Mouse (Mus musculus): ENCODE results near the gene Golga2. TPM values are rescaled to one million over a fixed set of nuclear protein-coding genes. Genes with fewer than 3 reads are reported as not detected.

Gene Golga2
- polyA plus RNA-seq, 1 experiment = 74.0 TPM

GRCm38 (mm10) chr2:32314831-32315230 is 27.6 kb downstream of the Golga2 start:
- WGBS = 89% methylated on average over 14 of the region's 14 CpGs

DNA sequence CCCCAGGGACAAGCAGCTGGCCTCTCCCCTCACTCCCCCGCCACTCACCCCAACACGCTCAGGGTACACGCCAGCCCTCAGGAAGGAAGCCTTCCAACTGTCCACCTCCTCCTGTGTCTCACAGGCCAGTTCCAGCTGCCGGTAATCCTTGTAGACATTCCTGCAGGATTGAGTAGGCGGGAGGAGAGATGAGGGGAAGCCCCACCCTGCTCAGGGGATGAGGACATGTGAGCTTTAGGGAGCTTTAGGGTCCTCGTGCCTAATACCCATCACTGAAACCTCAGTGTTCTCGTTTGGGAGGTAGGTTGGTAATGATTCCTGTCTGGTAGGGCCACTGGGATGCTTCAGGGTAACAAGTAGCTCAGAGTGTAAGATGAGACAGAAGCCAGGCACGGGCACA is 28.6 kb downstream of the Golga2 start:
- no peak overlapping the region for H3K4me3 ChIP-seq (replicated peaks; ENCODE audit: insufficient read depth, low read depth, low read length)
- TF ChIP-seq CTCF (IDR thresholded peaks at IDR 0.05; ENCODE audit: borderline replicate concordance, insufficient read depth, low read depth, low read length) (no peak), POLR2A (IDR thresholded peaks at IDR 0.05; ENCODE audit: borderline replicate concordance, insufficient read depth, low read length) (no peak)
- DNase-seq = no peak
- 15% methylated on average over 8 of the region's 8 CpGs for WGBS
- no peaks in the 10 kb centered on the region for H3K27me3 ChIP-seq (ENCODE audit: control insufficient read depth, insufficient read depth, low read length)
- no peak overlapping the region; the same call in 1 of the 2 replicates for H3K27ac ChIP-seq (ENCODE audit: insufficient read depth, low read length)
- peaks cover 37% of the 10 kb centered on the region for H3K4me1 ChIP-seq (ENCODE audit: control insufficient read depth, insufficient read depth, low read length)

More at GRCm38 (mm10) chr2:32314831-32315230, 27.6 kb downstream of the Golga2 start:
- no peaks in the 10 kb centered on the region for H3K27me3 ChIP-seq (ENCODE audit: control insufficient read depth, insufficient read depth, low read length)
- H3K4me1 ChIP-seq (ENCODE audit: control insufficient read depth, insufficient read depth, low read length) = peaks cover 37% of the 10 kb centered on the region
- no peak for TF ChIP-seq POLR2A (IDR thresholded peaks at IDR 0.05; ENCODE audit: borderline replicate concordance, insufficient read depth, low read length)
- TF ChIP-seq CTCF (IDR thresholded peaks at IDR 0.05; ENCODE audit: borderline replicate concordance, insufficient read depth, low read depth, low read length) = no peak
- no peak overlapping the region for H3K4me3 ChIP-seq (replicated peaks; ENCODE audit: insufficient read depth, low read depth, low read length)
- no peak overlapping the region for H3K27ac ChIP-seq (ENCODE audit: insufficient read depth, low read length)
- DNase-seq = no peak

DNA sequence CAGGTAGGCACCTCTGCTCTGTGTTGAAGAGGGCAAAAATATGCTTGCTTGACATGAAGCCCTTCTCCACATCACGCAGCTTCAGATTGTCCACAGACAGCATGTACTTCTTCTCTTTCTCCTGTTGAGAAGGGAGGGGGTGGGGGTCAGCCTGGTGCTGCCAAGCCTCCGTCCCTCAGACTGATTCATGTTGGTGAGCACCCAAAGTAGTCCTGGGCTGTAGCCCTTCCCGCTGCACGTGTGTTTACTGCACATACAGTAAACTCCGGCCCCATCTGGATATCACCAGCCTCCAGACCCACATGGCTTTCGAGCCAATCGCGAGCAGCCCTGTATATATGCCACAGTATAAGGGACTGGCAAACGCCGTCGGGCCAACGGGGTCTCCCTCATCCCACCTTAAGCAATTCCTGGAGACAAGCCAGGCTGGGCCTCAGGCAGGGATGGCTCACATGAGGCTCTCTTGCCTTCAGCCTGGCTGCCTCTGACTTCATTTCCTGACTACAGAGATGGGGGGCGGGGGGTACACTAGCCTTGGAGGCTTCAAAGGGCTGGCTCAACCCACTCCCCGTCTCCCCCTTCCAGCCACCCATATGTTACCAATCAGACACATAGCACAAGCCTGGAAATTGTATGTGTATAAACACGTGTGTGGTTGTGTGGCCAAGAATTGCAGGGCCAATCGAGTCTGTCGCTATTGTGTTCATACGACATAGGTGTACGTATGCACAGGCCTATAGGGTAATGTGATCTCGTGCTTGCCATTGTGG is 29.9 kb downstream of the Golga2 start:
- no peak overlapping the region for H3K4me3 ChIP-seq (replicated peaks; ENCODE audit: insufficient read depth, low read depth, low read length)
- H3K4me1 ChIP-seq (ENCODE audit: control insufficient read depth, insufficient read depth, low read length) = peaks cover 32% of the 10 kb centered on the region
- TF ChIP-seq CTCF (IDR thresholded peaks at IDR 0.05; ENCODE audit: borderline replicate concordance, insufficient read depth, low read depth, low read length) (no peak), POLR2A (IDR thresholded peaks at IDR 0.05; ENCODE audit: borderline replicate concordance, insufficient read depth, low read length) (no peak)
- H3K27ac ChIP-seq (ENCODE audit: insufficient read depth, low read length) = peak overlapping the region; percentile 19
- no peaks in the 10 kb centered on the region for H3K27me3 ChIP-seq (ENCODE audit: control insufficient read depth, insufficient read depth, low read length)
- DNase-seq = no peak
- 42% methylated on average over 20 of the region's 20 CpGs for WGBS

- Histone ChIP-seq H3K4me1 (ENCODE audit: control insufficient read depth, insufficient read depth, low read length) (peaks cover 31% of the 10 kb centered on the region), H3K27ac (ENCODE audit: insufficient read depth, low read length) (no peak overlapping the region; the same call in 1 of the 2 replicates), H3K27me3 (ENCODE audit: control insufficient read depth, insufficient read depth, low read length) (no peaks in the 10 kb centered on the region), H3K4me3 (replicated peaks; ENCODE audit: insufficient read depth, low read depth, low read length) (no peak overlapping the region)
- WGBS = 27% methylated on average over 19 of the region's 19 CpGs
- no peak for DNase-seq
- no peak for TF ChIP-seq CTCF (IDR thresholded peaks at IDR 0.05; ENCODE audit: borderline replicate concordance, insufficient read depth, low read depth, low read length)
Measured at GRCm38 (mm10) chr2:32317791-32318417, 30.7 kb downstream of the Golga2 start.

GRCm38 (mm10) chr2:32318709-32319585 is 31.8 kb downstream of the Golga2 start:
- Histone ChIP-seq H3K4me1 (ENCODE audit: control insufficient read depth, insufficient read depth, low read length) (peaks cover 35% of the 10 kb centered on the region), H3K27me3 (ENCODE audit: control insufficient read depth, insufficient read depth, low read length) (no peaks in the 10 kb centered on the region), H3K27ac (ENCODE audit: insufficient read depth, low read length) (no peak overlapping the region), H3K4me3 (replicated peaks; ENCODE audit: insufficient read depth, low read depth, low read length) (no peak overlapping the region)
- no peak for DNase-seq
- TF ChIP-seq POLR2A (IDR thresholded peaks at IDR 0.05; ENCODE audit: borderline replicate concordance, insufficient read depth, low read length) (no peak), CTCF (IDR thresholded peaks at IDR 0.05; ENCODE audit: borderline replicate concordance, insufficient read depth, low read depth, low read length) (no peak)
- WGBS = 77% methylated on average over 14 of the region's 14 CpGs

DNA sequence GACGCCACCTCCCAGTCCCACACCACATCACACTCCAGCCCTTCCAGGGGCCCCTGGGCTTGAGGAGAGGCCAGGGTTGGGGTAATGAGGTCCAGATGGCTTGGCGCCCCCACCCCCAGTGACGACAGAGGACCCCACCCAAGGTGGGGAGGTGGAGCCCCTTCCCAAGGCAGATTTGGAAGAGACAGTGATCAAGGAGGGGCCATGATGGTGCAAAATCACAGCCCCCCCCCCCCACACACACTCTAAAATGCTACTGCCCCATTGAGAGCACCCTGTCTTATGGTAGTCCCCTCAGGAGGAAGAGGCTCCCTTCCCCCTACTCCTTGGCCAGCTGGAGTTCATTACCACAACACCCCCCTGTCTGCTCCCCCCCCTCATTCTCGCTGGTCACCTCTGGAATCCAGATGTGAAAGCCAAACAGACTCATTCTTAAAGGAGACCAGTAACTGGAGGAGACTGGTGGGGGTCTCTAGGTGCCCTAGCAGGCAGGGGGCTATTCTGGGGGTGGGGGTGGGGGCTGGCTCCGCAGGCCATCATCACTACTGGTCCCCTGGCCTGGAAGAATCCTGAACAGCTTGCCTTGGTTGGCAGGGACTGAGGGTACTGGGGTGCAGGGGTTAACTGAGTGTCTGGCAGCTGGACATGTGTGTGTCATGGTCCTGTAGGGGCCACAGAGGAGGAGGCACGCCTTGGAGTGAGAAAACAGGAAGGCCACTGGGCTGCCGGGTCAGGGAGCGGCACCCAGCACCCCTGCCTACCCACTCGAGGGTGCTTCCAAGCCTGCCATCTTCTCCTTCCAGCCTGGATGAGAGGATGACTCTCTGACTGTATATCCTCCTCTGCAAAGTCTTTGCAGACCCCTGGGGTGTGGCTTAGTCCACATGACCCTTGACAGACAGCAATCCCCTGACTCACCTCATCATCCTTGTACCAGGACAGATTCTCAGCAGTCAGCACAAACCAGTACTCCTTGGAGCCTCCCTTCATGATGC is 32.7 kb downstream of the Golga2 start:
- 47% methylated on average over 9 of the region's 9 CpGs for WGBS
- DNase-seq = no peak
- Histone ChIP-seq H3K27me3 (ENCODE audit: control insufficient read depth, insufficient read depth, low read length) (no peaks in the 10 kb centered on the region), H3K27ac (ENCODE audit: insufficient read depth, low read length) (no peak overlapping the region), H3K4me1 (ENCODE audit: control insufficient read depth, insufficient read depth, low read length) (peaks cover 35% of the 10 kb centered on the region), H3K4me3 (replicated peaks; ENCODE audit: insufficient read depth, low read depth, low read length) (no peak overlapping the region)
- TF ChIP-seq CTCF (IDR thresholded peaks at IDR 0.05; ENCODE audit: borderline replicate concordance, insufficient read depth, low read depth, low read length) = no peak
- TF ChIP-seq POLR2A (IDR thresholded peaks at IDR 0.05; ENCODE audit: borderline replicate concordance, insufficient read depth, low read length) = no peak

- Histone ChIP-seq H3K4me1 (ENCODE audit: control insufficient read depth, insufficient read depth, low read length) (peaks cover 35% of the 10 kb centered on the region), H3K4me3 (replicated peaks; ENCODE audit: insufficient read depth, low read depth, low read length) (no peak overlapping the region), H3K27ac (ENCODE audit: insufficient read depth, low read length) (no peak overlapping the region), H3K27me3 (ENCODE audit: control insufficient read depth, insufficient read depth, low read length) (no peaks in the 10 kb centered on the region)
- no peak for TF ChIP-seq CTCF (IDR thresholded peaks at IDR 0.05; ENCODE audit: borderline replicate concordance, insufficient read depth, low read depth, low read length)
- no peak for TF ChIP-seq POLR2A (IDR thresholded peaks at IDR 0.05; ENCODE audit: borderline replicate concordance, insufficient read depth, low read length)
- 73% methylated on average over 11 of the region's 11 CpGs for WGBS
- DNase-seq = no peak
Measured at GRCm38 (mm10) chr2:32320721-32321120, 33.5 kb downstream of the Golga2 start.
